Mouse (Mus musculus) lung, adult 2 months (tissue): ENCODE measurements at regions not wholly inside any gene's neighbourhood (a gene's known extent, or its start where the extent isn't known, plus 50 kb on each side); places are given as distances from the start of the nearest gene placed in this dataset.

Experiments
- CTCF ChIP-seq: fragments of 200-500 bp; IDR thresholded peaks from 2 replicates; pipeline ENCODE4 v1.5.1; 2011; ENCODE audit warnings: mild to moderate bottlenecking, low read length, control low read depth; ENCODE audit not compliant: insufficient read depth
- POLR2A ChIP-seq: fragments of 200-500 bp; IDR thresholded peaks from 2 replicates; pipeline ENCODE4 v1.6.1; 2011; ENCODE audit warnings: low read depth, mild to moderate bottlenecking, control low read depth, low read length, borderline replicate concordance; ENCODE audit errors: extremely low read depth

DNA sequence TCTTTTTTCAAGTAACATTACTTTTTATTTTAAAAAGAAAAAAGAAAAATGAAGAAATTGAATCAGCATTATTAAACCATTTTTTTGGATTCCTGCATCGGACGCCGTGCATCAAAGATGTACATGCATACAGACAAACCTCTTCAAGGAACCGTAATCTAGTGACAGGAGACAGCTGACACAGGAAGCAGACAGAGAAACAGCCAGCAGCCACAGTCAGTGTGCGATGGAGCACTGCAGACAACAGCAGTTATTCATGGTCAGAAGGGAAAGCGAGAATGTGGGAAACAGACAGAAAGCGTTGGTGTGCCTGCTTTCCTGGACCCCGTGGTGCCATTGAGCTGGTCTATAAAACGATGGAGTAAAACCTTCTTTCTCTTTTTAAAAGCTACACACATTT lies 61.4 kb downstream of the Cartpt start:
- TF ChIP-seq CTCF (no peak), POLR2A (no peak)
